Mouse (Mus musculus) brown adipose tissue, adult 24 weeks (tissue): ENCODE data around the gene Tcaim. TPM values are rescaled to one million over a fixed set of nuclear protein-coding genes. Genes with fewer than 3 reads are reported as not detected.

Experiments
- H3K27ac ChIP-seq: fragments of 200-500 bp; replicated peaks from 2 replicates; pipeline ENCODE4 v1.5.1; 2012; ENCODE audit warnings: low read depth, mild to moderate bottlenecking, low read length
- H3K4me1 ChIP-seq: fragments of 200-500 bp; 2 replicates; pipeline ENCODE4 v1.6.1; 2012; ENCODE audit warnings: low read length, mixed read lengths; ENCODE audit not compliant: control insufficient read depth, insufficient read depth, insufficient read length
- H3K4me3 ChIP-seq: fragments of 200-500 bp; 2 replicates; pipeline ENCODE4 v1.5.1; 2012; ENCODE audit warnings: low read depth, mild to moderate bottlenecking, low read length, moderate library complexity; ENCODE audit not compliant: insufficient read depth
- polyA plus RNA-seq: library from polyadenylated mRNA; stranded (reverse); fragments of >200 nt; gene quantifications from 2 replicates; pipeline ENCODE4 v1.2.4, GENCODE M21; 2012; ENCODE audit not compliant: missing spikeins, insufficient read depth, insufficient read length

Gene Tcaim
- polyA plus RNA-seq: 21.5 and 23.5 TPM in 2 replicates

DNA sequence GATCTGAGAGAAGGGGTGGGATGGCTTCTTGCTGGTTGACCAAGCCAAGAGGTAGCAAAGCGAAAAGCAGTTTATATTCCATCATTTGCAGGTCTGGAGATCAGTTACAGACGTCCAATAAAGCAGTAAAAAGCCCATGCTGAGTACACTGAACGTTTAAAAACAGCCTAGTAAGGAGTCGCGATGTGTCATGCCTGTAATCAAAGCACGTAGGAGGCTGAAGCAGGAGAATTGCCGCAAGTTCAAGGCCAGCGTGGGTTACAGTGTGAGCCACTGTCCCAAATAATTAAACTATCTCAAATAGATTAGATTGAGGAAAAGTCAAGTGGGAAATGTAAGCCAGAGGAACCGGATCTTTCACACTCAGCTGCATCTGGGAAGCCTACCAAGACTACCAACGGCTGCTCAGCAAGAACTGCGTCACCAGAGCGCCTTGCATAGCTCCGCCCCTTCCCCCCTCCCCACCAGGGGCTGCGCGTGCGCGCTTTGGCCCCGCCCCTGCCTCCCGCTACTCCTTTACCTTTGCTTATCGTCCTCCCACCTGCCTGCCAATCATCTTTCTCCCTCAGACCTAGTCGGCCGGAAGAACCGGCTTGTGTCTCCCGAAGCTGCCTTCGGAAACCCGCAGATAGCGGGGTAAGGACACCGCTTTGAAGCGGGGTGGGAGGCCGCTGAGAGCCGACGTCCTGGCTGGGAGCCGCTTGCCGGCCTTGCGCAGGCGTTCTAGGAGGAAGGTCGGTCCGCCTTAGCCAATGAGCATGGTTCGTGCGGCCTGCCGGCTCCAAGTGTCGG lies at the start of gene Tcaim:
Tcaim (plus strand) TSS at position 487 of the 792 bp plus-strand sequence.
- Histone ChIP-seq H3K27ac (peak within 1 kb of the TSS; percentile 95), H3K4me3 (peak within 1 kb of the TSS; percentile 88), H3K4me1 (peaks cover 3% of the 10 kb centered on the region; the same call in 1 of the 2 replicates)

GRCm38 (mm10) chr9:122757614-122758013 lies 47.7 kb upstream of the Tcaim start:
- H3K4me3 ChIP-seq: no peak overlapping the region

DNA sequence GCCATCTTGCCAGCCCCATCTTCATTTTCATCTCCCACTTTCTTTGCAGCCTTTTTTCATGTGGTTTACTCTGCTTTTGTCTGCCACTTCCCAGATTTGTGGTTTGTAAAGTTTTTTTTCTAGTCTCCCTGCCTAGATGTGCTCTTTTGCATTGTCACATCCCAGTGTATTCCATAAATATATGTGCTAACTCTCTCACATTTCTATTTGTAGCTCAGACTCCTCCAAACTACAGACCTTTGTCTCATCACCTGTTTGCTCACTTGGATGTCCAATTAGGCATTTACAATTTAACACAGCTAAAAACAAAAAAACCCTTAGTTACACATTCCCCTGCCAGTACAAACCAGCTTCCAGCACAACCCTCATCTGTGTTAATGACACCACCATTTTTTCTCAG lies 45.2 kb upstream of the Tcaim start:
- no peaks in the 10 kb centered on the region for H3K4me1 ChIP-seq
- no peak overlapping the region for H3K4me3 ChIP-seq
- H3K27ac ChIP-seq: no peak overlapping the region

More at GRCm38 (mm10) chr9:122757614-122758013, 47.7 kb upstream of the Tcaim start:
- Histone ChIP-seq H3K4me1 (no peaks in the 10 kb centered on the region), H3K27ac (no peak overlapping the region)

GRCm38 (mm10) chr9:122785231-122785630 lies 20.1 kb upstream of the Tcaim start:
- H3K27ac ChIP-seq: no peak overlapping the region
- no peaks in the 10 kb centered on the region for H3K4me1 ChIP-seq
- H3K4me3 ChIP-seq: no peak overlapping the region

DNA sequence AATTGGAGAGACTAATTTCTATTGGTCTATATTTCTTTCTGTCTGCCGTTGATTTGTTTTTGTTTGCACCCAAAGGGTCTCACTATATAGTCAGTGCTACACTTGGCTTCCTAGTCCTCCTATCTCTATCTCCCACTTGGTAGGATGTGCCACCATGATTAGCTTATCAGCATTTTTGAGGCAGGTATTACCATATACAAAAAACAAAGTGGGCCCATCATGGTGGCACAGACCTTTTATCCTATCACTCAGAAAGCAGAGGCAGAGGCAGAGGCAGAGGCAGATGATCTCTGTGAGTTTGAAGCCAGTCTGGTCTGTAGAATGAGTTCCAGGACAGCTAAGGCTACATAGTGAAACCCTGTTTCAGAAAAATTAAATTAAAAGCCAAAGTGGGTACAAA lies 18.8 kb upstream of the Tcaim start:
- H3K27ac ChIP-seq: no peak overlapping the region
- H3K4me1 ChIP-seq: no peaks in the 10 kb centered on the region
- H3K4me3 ChIP-seq: no peak overlapping the region

- peak overlapping the region; percentile 95 for H3K27ac ChIP-seq
- peak overlapping the region; percentile 88 for H3K4me3 ChIP-seq
- peaks cover 3% of the 10 kb centered on the region; the same call in 1 of the 2 replicates for H3K4me1 ChIP-seq
These were observed 554 bp downstream of the Tcaim start for GRCm38 (mm10) chr9:122805845-122806341.

DNA sequence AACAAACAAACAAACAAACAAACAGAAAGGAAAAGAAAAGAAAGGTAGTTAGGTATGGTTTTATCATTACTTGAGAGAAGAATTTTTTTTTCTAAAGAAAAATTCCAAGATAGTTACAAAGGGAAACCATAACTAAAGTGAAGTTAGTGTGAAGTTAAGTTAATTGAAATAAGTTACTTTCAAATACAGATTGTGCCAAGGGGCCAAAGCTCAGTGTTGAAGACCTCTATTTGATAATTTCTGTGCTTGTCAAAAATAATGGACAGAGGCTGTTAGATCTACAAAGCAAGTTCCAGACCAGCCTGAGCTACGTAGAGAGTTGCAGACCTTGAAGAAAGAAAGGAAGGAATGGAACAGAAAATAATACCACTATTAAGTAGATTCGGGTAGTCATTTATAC lies 1.8 kb downstream of the Tcaim start:
- Histone ChIP-seq H3K27ac (no peak overlapping the region), H3K4me1 (peaks cover 3% of the 10 kb centered on the region; the same call in 1 of the 2 replicates), H3K4me3 (no peak overlapping the region)

GRCm38 (mm10) chr9:122810212-122810611 lies 4.9 kb downstream of the Tcaim start:
- peaks cover 3% of the 10 kb centered on the region; the same call in 1 of the 2 replicates for H3K4me1 ChIP-seq
- no peak overlapping the region for H3K27ac ChIP-seq
- no peak overlapping the region for H3K4me3 ChIP-seq

DNA sequence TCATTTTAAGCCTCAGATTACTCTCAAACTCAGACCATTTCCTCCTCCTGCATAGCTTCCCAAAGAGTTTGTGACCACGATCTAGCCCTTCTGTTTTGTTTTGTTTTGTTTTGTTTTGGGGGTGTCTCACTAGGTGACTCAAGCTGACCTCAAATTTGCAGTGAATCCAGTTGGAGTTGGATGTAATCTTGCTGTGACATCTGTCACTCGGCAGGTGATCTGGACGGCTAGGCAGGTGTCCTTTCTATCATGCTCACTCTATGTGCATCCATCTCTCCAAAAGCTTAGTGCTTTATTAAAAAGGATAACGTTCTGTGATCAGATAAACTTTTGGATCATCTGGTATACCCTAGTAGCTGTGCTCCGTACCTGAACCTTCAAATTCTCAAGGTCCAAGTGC lies 7.0 kb downstream of the Tcaim start:
- no peak overlapping the region for H3K27ac ChIP-seq
- H3K4me1 ChIP-seq: no peaks in the 10 kb centered on the region
- H3K4me3 ChIP-seq: no peak overlapping the region

- Histone ChIP-seq H3K4me3 (no peak overlapping the region), H3K4me1 (no peaks in the 10 kb centered on the region), H3K27ac (no peak overlapping the region)
These were observed 9.4 kb downstream of the Tcaim start for GRCm38 (mm10) chr9:122814775-122815174.

GRCm38 (mm10) chr9:122815239-122815851 lies 10.0 kb downstream of the Tcaim start:
- H3K4me1 ChIP-seq: no peaks in the 10 kb centered on the region
- no peak overlapping the region for H3K27ac ChIP-seq

DNA sequence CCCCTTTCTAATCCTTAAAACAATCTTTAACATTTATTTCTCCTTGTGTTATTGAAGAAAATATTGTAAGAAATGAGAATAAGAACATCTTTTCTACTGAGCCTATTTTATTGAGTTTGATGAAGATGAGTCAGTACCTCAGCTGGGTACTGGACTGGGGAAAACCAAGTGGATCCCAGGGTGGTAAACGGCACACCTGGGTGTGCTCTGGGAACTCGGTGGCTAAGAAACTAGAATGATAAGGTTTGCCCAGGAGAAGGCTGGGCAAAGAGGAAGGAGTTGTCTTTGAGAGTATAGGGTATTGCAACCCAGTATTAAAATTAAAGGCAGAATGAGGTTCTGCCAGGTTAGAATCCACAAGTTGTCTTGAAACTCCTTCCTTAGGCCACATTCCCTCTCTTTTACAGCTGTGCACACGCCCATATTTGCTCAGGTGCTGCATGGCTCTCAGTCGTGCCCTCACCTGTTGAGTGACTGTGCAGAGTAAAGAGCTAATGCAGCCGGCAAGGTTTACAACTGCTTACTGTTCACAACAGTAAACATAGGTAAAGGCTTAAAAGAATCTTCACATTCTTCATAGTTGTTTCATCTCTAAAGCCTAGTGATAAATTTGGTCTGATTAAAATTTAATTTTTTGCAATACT lies 18.2 kb downstream of the Tcaim start:
- no peaks in the 10 kb centered on the region for H3K4me1 ChIP-seq
- no peak overlapping the region for H3K4me3 ChIP-seq
- H3K27ac ChIP-seq: no peak overlapping the region

More at GRCm38 (mm10) chr9:122815239-122815851, 10.0 kb downstream of the Tcaim start:
- no peak overlapping the region for H3K4me3 ChIP-seq

DNA sequence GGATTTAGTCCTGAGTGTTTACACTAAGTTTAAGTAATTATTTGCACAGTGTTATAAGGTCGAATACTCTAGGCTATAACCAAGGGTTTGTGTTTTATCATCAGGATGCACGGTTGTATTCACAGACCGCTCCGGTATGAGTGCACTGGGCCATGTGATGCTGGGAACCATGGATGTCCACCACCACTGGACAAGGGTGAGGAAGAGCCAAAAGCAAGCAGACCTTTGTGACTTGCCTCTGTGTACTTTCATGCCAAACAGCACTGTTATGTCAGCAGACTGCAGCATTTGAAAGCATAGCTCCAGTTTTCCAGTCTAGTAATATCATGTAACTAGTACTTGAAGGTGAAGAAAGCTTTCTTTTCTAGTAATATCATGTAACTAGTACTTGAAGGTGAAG lies 21.4 kb downstream of the Tcaim start:
- no peaks in the 10 kb centered on the region for H3K4me1 ChIP-seq
- no peak overlapping the region for H3K4me3 ChIP-seq
- no peak overlapping the region for H3K27ac ChIP-seq

GRCm38 (mm10) chr9:122829826-122830380 lies 24.6 kb downstream of the Tcaim start:
- Histone ChIP-seq H3K4me1 (no peaks in the 10 kb centered on the region), H3K27ac (no peak overlapping the region), H3K4me3 (no peak overlapping the region)

GRCm38 (mm10) chr9:122836126-122836525 lies 30.8 kb downstream of the Tcaim start:
- Histone ChIP-seq H3K27ac (peak overlapping the region; percentile 40; the same call in 1 of the 2 replicates), H3K4me1 (no peaks in the 10 kb centered on the region), H3K4me3 (no peak overlapping the region)
